Mouse (Mus musculus) midbrain, embryonic 16.5 days (tissue): Measurements from ENCODE around the gene Apol9b. TPM values are rescaled to one million over a fixed set of nuclear protein-coding genes. Genes with fewer than 3 reads are reported as not detected.

Source experiments
- ATAC-seq: fragments of 200-750 bp; cut with Nextera tagmentation; 2 replicates; pipeline ENCODE4 v1.8.0; 2017; ENCODE audit warnings: moderate TSS enrichment
- H3K27ac ChIP-seq: fragments of 300-500 bp; sonication (generic); 2 replicates; pipeline ENCODE4 v1.5.1; 2014; ENCODE audit warnings: mild to moderate bottlenecking, low read length, mixed read lengths
- H3K27me3 ChIP-seq: fragments of 300-500 bp; sonication (generic); 2 replicates; pipeline ENCODE4 v1.6.1; 2014; ENCODE audit warnings: low read depth, low read length, mixed read lengths; ENCODE audit not compliant: control insufficient read depth, insufficient read depth
- H3K36me3 ChIP-seq: fragments of 300-500 bp; sonication (generic); 2 replicates; pipeline ENCODE4 v1.6.1; 2014; ENCODE audit warnings: mild to moderate bottlenecking, low read length, moderate library complexity, mixed read lengths; ENCODE audit not compliant: control insufficient read depth, insufficient read depth
- H3K4me1 ChIP-seq: fragments of 300-500 bp; sonication (generic); 2 replicates; pipeline ENCODE4 v1.6.1; 2014; ENCODE audit warnings: mild to moderate bottlenecking, low read length, mixed read lengths; ENCODE audit not compliant: control insufficient read depth, insufficient read depth
- H3K4me2 ChIP-seq: fragments of 300-500 bp; sonication (generic); 2 replicates; pipeline ENCODE4 v1.6.1; 2014; ENCODE audit warnings: mild to moderate bottlenecking, low read length, mixed read lengths
- H3K4me3 ChIP-seq: fragments of 300-500 bp; sonication (generic); 2 replicates; pipeline ENCODE4 v1.5.1; 2014; ENCODE audit warnings: low read depth, mild to moderate bottlenecking, low read length, moderate library complexity, mixed read lengths
- H3K9ac ChIP-seq: fragments of 300-500 bp; sonication (generic); 2 replicates; pipeline ENCODE4 v1.6.1; 2014; ENCODE audit warnings: low read depth, low read length, mixed read lengths
- H3K9me3 ChIP-seq: fragments of 300-500 bp; sonication (generic); replicated peaks from 2 replicates; pipeline ENCODE4 v1.6.1; 2014; ENCODE audit warnings: mild to moderate bottlenecking, low read length, mixed read lengths; ENCODE audit not compliant: control insufficient read depth, poor library complexity, severe bottlenecking
- WGBS: fragments of 180-500 bp; shearing (Covaris S2); extraction: QIAGEN DNeasy Blood & Tissue Kit; methylation state at CpG from one replicate; pipeline ENCODE4 v1.1.7; 2014; 5-methylcytosine and 5-hydroxymethylcytosine counted together
- polyA plus RNA-seq: library from polyadenylated mRNA; unstranded; fragments of >200 nt; fragmentation: Nextera tagmentation; extraction: Ambion mirVana; gene quantifications from 2 replicates; pipeline ENCODE4 v1.2.1, GENCODE M21; 2015

Apol9b gene
- polyA plus RNA-seq, 1 experiment from 2014 or later, result not detected

DNA sequence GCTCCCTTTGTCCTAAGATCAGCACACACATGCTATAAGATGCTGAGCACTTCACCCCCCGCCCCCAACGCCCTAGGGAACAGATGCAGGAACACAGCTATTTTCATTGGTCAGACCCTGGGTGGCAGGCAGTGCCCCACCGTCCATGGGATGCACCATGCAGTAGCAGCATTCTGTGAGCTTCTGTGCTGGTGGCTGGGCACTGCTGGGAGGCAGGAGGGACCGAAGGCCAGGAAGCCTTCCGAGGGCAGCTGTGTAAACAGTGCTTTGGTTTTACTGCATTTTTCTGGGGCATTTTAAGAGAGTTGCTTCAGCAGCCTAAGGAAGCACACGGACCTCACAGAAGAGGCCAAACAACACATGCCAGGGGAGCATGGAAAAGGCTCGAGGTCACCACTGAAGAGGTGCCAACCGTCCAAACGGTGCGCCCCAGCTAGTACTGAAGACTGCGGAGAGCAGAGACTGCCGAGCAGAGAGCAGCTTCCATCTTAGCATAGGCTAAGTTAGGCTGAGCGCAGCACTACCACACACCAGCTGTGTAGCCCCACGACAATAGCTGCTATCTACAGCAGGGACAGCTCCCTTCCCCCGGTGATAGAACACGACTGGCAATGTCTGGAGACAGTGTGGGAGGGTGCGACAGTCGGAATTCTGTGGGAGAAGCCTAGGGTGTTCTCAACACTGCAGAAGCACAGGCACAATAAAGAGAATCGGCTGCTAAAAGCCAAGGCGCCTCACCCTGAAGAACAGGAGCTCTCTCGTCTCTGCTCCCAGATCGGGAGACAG, 55.4 kb downstream of the Apol9b start:
- Histone ChIP-seq H3K27ac (no peak overlapping the region), H3K9ac (no peak overlapping the region), H3K9me3 (no peaks in the 10 kb centered on the region), H3K4me2 (no peak overlapping the region), H3K4me1 (no peaks in the 10 kb centered on the region), H3K4me3 (no peak overlapping the region), H3K27me3 (no peaks in the 10 kb centered on the region), H3K36me3 (peaks cover 52% of the 10 kb centered on the region)
- WGBS, result 84% methylated on average over 22 of the region's 22 CpGs
- no peak for ATAC-seq

DNA sequence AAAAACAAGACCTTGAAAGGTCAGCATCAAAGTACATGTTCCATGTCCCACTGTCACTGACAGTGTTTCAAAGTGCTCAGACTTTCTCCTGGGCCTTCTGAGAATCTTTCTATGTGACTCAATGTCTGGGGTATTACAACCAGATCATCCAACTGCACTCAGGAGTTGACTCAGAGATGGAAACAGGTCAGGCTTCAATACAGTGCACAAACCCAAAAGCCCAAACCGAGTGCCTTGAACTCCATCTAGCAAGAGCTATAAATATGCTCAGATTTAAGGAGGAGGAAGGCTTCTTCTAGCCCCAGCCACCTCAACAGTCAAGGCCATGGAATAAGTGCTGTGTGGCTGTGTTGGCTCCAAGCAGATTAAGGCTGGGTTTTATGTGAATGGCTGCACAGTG, 57.0 kb downstream of the Apol9b start:
- H3K9me3 ChIP-seq, result no peaks in the 10 kb centered on the region
- H3K27ac ChIP-seq, result no peak overlapping the region
- no peak overlapping the region for H3K4me3 ChIP-seq
- H3K4me1 ChIP-seq, result no peaks in the 10 kb centered on the region
- H3K36me3 ChIP-seq, result peaks cover 53% of the 10 kb centered on the region
- WGBS, result 93% methylated on average over 1 of the region's 1 CpGs
- H3K4me2 ChIP-seq, result no peak overlapping the region
- H3K9ac ChIP-seq, result no peak overlapping the region
- ATAC-seq, result no peak
- no peaks in the 10 kb centered on the region for H3K27me3 ChIP-seq

Other genes starting within 250 kb of the Apol9b start
- gene Apol11a, start 220.8 kb upstream of the Apol9b start, polyA plus RNA-seq, result not detected in 2 replicates
- not detected in 2 replicates for gene Apol7c, start 195.7 kb upstream of the Apol9b start, polyA plus RNA-seq
- not detected in 2 replicates for gene 1700025B11Rik, start 167.1 kb upstream of the Apol9b start, polyA plus RNA-seq
- gene Apol10b, start 132.9 kb upstream of the Apol9b start, polyA plus RNA-seq, result 0.10 TPM in 1 of 2 replicates, not detected in the other
- not detected in 2 replicates for gene Gm36245, start 129.8 kb upstream of the Apol9b start, polyA plus RNA-seq
- not detected in 2 replicates for gene Apol11b, start 85.8 kb upstream of the Apol9b start, polyA plus RNA-seq
- not detected in 2 replicates for gene Apol7e, start 30.2 kb upstream of the Apol9b start, polyA plus RNA-seq
- gene Apol8, start 28.0 kb downstream of the Apol9b start, polyA plus RNA-seq, result 0.11 and 0.27 TPM in 2 replicates
- gene Myh9, start 113.1 kb downstream of the Apol9b start, polyA plus RNA-seq, result 9.5 and 11.2 TPM in 2 replicates
- gene Txn2, start 200.0 kb downstream of the Apol9b start, polyA plus RNA-seq, result 187 and 190 TPM in 2 replicates
- gene Foxred2, start 227.7 kb downstream of the Apol9b start, polyA plus RNA-seq, result 9.2 and 11.0 TPM in 2 replicates
- gene Eif3d, start 241.8 kb downstream of the Apol9b start, polyA plus RNA-seq, result 164 and 166 TPM in 2 replicates